Mouse (Mus musculus): ENCODE data around the gene Psmd1. TPM values are rescaled to one million over a fixed set of nuclear protein-coding genes. Genes with fewer than 3 reads are reported as not detected.

Psmd1 gene
- polyA plus RNA-seq, 1 experiment from 2014 or later = 182 TPM

GRCm38 (mm10) chr1:86176066-86176465 lies 111.9 kb downstream of the Psmd1 start:
- ATAC-seq (replicated peaks) = no peak
- Histone ChIP-seq H3K4me2 (replicated peaks) (no peak overlapping the region), H3K27me3 (no peaks in the 10 kb centered on the region), H3K4me3 (no peak overlapping the region), H3K27ac (replicated peaks) (no peak overlapping the region), H3K4me1 (no peaks in the 10 kb centered on the region), H3K36me3 (peaks cover 51% of the 10 kb centered on the region), H3K9ac (replicated peaks) (no peak overlapping the region), H3K9me3 (no peaks in the 10 kb centered on the region)
- 94% methylated on average over 2 of the region's 2 CpGs for WGBS

GRCm38 (mm10) chr1:86178462-86179253 lies 114.5 kb downstream of the Psmd1 start:
- 42% methylated on average over 7 of the region's 7 CpGs for WGBS
- Histone ChIP-seq H3K9ac (replicated peaks) (no peak overlapping the region), H3K36me3 (peaks cover 32% of the 10 kb centered on the region), H3K27me3 (no peaks in the 10 kb centered on the region), H3K9me3 (no peaks in the 10 kb centered on the region), H3K4me3 (no peak overlapping the region), H3K4me1 (no peaks in the 10 kb centered on the region), H3K27ac (replicated peaks) (no peak overlapping the region), H3K4me2 (replicated peaks) (no peak overlapping the region)
- ATAC-seq (replicated peaks) = peak; percentile 79

DNA sequence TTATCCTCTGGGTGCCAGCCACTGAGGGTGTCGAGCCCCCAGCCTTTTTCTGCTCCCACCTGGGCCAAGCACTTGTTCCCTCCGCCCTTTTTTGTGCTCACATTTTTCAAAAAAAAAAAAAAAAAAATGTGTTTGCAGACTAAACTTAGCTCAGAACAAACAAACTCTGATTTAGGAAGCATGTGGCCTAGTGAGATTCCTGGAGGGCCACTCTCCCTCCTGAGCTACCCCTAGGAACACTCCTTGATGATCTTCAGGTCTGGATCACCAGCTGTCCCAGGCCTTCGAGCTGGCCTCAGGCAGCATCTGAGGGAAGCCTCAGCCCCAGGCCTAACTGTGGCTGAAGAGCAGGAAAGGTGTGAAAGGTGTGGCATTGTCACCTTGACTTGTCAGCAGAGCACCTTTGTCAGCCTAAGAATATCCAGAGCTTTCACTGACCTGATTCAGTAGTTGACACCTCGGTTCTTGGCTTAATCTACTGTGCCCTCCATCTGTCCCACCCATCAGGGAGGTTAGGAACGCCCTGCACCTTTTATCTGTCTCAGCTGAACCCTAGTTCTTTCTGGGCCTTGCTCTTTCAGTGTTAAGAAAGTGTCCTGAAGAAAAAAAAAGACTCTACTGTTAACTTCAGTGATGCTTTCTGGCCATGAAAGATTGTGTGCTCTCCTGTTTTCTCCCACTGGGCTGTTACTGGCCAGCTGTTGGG lies 118.0 kb downstream of the Psmd1 start:
- H3K4me2 ChIP-seq (replicated peaks) = no peak overlapping the region
- H3K9me3 ChIP-seq = no peaks in the 10 kb centered on the region
- no peak for ATAC-seq (replicated peaks)
- peaks cover 7% of the 10 kb centered on the region for H3K36me3 ChIP-seq
- H3K9ac ChIP-seq (replicated peaks) = no peak overlapping the region
- H3K4me1 ChIP-seq = no peaks in the 10 kb centered on the region
- no peak overlapping the region for H3K27ac ChIP-seq (replicated peaks)
- 87% methylated on average over 5 of the region's 5 CpGs for WGBS
- no peaks in the 10 kb centered on the region for H3K27me3 ChIP-seq
- no peak overlapping the region for H3K4me3 ChIP-seq

GRCm38 (mm10) chr1:86183577-86184263 lies 119.5 kb downstream of the Psmd1 start:
- 84% methylated on average over 4 of the region's 4 CpGs for WGBS
- H3K4me3 ChIP-seq = no peak overlapping the region
- no peaks in the 10 kb centered on the region; the same call in 1 of the 2 replicates for H3K36me3 ChIP-seq
- H3K9me3 ChIP-seq = no peaks in the 10 kb centered on the region
- no peak for ATAC-seq (replicated peaks)
- no peaks in the 10 kb centered on the region for H3K4me1 ChIP-seq
- H3K27me3 ChIP-seq = no peaks in the 10 kb centered on the region
- no peak overlapping the region for H3K27ac ChIP-seq (replicated peaks)
- H3K9ac ChIP-seq (replicated peaks) = no peak overlapping the region
- no peak overlapping the region for H3K4me2 ChIP-seq (replicated peaks)

DNA sequence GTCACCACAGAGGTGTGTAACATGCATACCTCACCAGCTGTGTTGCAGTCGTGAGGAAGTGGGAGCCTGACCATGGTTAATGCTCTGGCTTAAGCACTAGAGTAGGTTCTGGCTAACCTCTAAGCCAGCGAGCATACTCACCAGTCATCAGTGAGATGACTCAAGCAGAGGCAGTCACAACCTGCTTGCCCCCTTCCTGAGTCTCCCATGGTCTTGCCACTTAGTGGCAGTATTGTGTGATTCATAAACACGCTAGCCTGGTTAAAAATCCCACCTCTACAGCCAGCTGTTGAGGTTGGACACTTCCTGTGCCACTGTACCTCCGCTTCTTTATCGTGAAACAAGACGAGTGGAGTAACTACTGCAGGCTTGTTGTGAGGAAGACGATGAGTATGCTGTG lies 122.6 kb downstream of the Psmd1 start:
- 91% methylated on average over 7 of the region's 7 CpGs for WGBS
- no peaks in the 10 kb centered on the region for H3K4me1 ChIP-seq
- H3K27ac ChIP-seq (replicated peaks) = no peak overlapping the region
- H3K4me3 ChIP-seq = no peak overlapping the region
- no peak for ATAC-seq (replicated peaks)
- no peaks in the 10 kb centered on the region for H3K27me3 ChIP-seq
- H3K36me3 ChIP-seq = peaks cover 9% of the 10 kb centered on the region; the same call in 1 of the 2 replicates
- H3K4me2 ChIP-seq (replicated peaks) = no peak overlapping the region
- H3K9ac ChIP-seq (replicated peaks) = no peak overlapping the region
- H3K9me3 ChIP-seq = no peaks in the 10 kb centered on the region

GRCm38 (mm10) chr1:86187856-86188255 lies 123.7 kb downstream of the Psmd1 start:
- ATAC-seq (replicated peaks) = no peak
- WGBS = 68% methylated on average over 2 of the region's 2 CpGs
- H3K36me3 ChIP-seq = peaks cover 12% of the 10 kb centered on the region; the same call in 1 of the 2 replicates
- H3K9ac ChIP-seq (replicated peaks) = no peak overlapping the region
- H3K27me3 ChIP-seq = no peaks in the 10 kb centered on the region
- no peaks in the 10 kb centered on the region for H3K9me3 ChIP-seq
- H3K27ac ChIP-seq (replicated peaks) = no peak overlapping the region
- no peak overlapping the region for H3K4me3 ChIP-seq
- no peak overlapping the region for H3K4me2 ChIP-seq (replicated peaks)
- no peaks in the 10 kb centered on the region for H3K4me1 ChIP-seq

GRCm38 (mm10) chr1:86188271-86188670 lies 124.1 kb downstream of the Psmd1 start:
- Histone ChIP-seq H3K36me3 (peaks cover 12% of the 10 kb centered on the region; the same call in 1 of the 2 replicates), H3K27ac (replicated peaks) (no peak overlapping the region), H3K9ac (replicated peaks) (no peak overlapping the region), H3K4me1 (no peaks in the 10 kb centered on the region), H3K4me2 (replicated peaks) (no peak overlapping the region), H3K4me3 (no peak overlapping the region), H3K27me3 (no peaks in the 10 kb centered on the region), H3K9me3 (no peaks in the 10 kb centered on the region)
- ATAC-seq (replicated peaks) = no peak
- WGBS = 89% methylated on average over 2 of the region's 2 CpGs

Other genes starting within 250 kb of the Psmd1 start
- 148 and 160 TPM in 2 replicates for gene Itm2c, start 170.1 kb upstream of the Psmd1 start, polyA plus RNA-seq (2015; fragmentation: Nextera tagmentation; extraction: Ambion mirVana)
- gene 4933407L21Rik, start 135.9 kb upstream of the Psmd1 start, polyA plus RNA-seq (2015; fragmentation: Nextera tagmentation; extraction: Ambion mirVana) = 4.4 and 4.6 TPM in 2 replicates
- 0.15 and 0.17 TPM in 2 replicates for gene Gpr55, start 103.4 kb upstream of the Psmd1 start, polyA plus RNA-seq (2015; fragmentation: Nextera tagmentation; extraction: Ambion mirVana)
- gene Spata3, start 47.6 kb upstream of the Psmd1 start, polyA plus RNA-seq (2015; fragmentation: Nextera tagmentation; extraction: Ambion mirVana) = 0.23 and 0.66 TPM in 2 replicates
- gene 2810459M11Rik, start 18.5 kb upstream of the Psmd1 start, polyA plus RNA-seq (2015; fragmentation: Nextera tagmentation; extraction: Ambion mirVana) = 10.5 and 10.6 TPM in 2 replicates
- 0.25 and 0.40 TPM in 2 replicates for gene Htr2b, start 47.6 kb downstream of the Psmd1 start, polyA plus RNA-seq (2015; fragmentation: Nextera tagmentation; extraction: Ambion mirVana)
- gene Gm21972, start 69.2 kb downstream of the Psmd1 start, polyA plus RNA-seq (2015; fragmentation: Nextera tagmentation; extraction: Ambion mirVana) = 0.32 TPM in 1 of 2 replicates, not detected in the other
- 34.6 and 35.1 TPM in 2 replicates for gene Armc9, start 90.4 kb downstream of the Psmd1 start, polyA plus RNA-seq (2015; fragmentation: Nextera tagmentation; extraction: Ambion mirVana)
- 3.3 and 4.0 TPM in 2 replicates for gene B3gnt7, start 238.4 kb downstream of the Psmd1 start, polyA plus RNA-seq (2015; fragmentation: Nextera tagmentation; extraction: Ambion mirVana)

Data from forebrain, embryonic 15.5 days (tissue).